Mouse (Mus musculus) intestine, embryonic 16.5 days (tissue): ENCODE results near the gene Ccdc113. TPM values are rescaled to one million over a fixed set of nuclear protein-coding genes. Genes with fewer than 3 reads are reported as not detected.

Source experiments
- ATAC-seq: fragments of 200-750 bp; cut with Nextera tagmentation; 2 replicates; pipeline ENCODE4 v1.8.0; 2017; ENCODE audit warnings: moderate TSS enrichment, moderate library complexity
- H3K27ac ChIP-seq: fragments of 300-500 bp; sonication (generic); 2 replicates; pipeline ENCODE4 v1.5.1; 2014; ENCODE audit warnings: mild to moderate bottlenecking, low read length
- H3K27me3 ChIP-seq: fragments of 300-500 bp; sonication (generic); replicated peaks from 2 replicates; pipeline ENCODE4 v1.6.1; 2014; ENCODE audit warnings: low read length, control low read depth, mixed read lengths; ENCODE audit not compliant: control insufficient read depth, insufficient read depth
- H3K36me3 ChIP-seq: fragments of 300-500 bp; sonication (generic); 2 replicates; pipeline ENCODE4 v1.6.1; 2014; ENCODE audit warnings: low read length, control low read depth; ENCODE audit not compliant: control insufficient read depth, insufficient read depth
- H3K4me1 ChIP-seq: fragments of 300-500 bp; sonication (generic); 2 replicates; pipeline ENCODE4 v1.6.1; 2014; ENCODE audit warnings: low read length, control low read depth, mixed read lengths; ENCODE audit not compliant: control insufficient read depth, insufficient read depth
- H3K4me2 ChIP-seq: fragments of 300-500 bp; sonication (generic); 2 replicates; pipeline ENCODE4 v1.6.1; 2014; ENCODE audit warnings: low read depth, low read length, control low read depth
- H3K4me3 ChIP-seq: fragments of 300-500 bp; sonication (generic); 2 replicates; pipeline ENCODE4 v1.5.1; 2014; ENCODE audit warnings: mild to moderate bottlenecking, low read length
- H3K9ac ChIP-seq: fragments of 300-500 bp; sonication (generic); 2 replicates; pipeline ENCODE4 v1.6.1; 2014; ENCODE audit warnings: low read depth, low read length
- H3K9me3 ChIP-seq: fragments of 300-500 bp; sonication (generic); 2 replicates; pipeline ENCODE4 v1.6.1; 2016; ENCODE audit warnings: low read length, control low read depth; ENCODE audit not compliant: control insufficient read depth
- WGBS: fragments of 180-500 bp; shearing (Covaris S2); extraction: QIAGEN DNeasy Blood & Tissue Kit; methylation state at CpG from one replicate; pipeline ENCODE4 v1.1.7; 2014; 5-methylcytosine and 5-hydroxymethylcytosine counted together
- polyA plus RNA-seq: library from polyadenylated mRNA; unstranded; fragments of >200 nt; fragmentation: Nextera tagmentation; extraction: Ambion mirVana; gene quantifications from 2 replicates; pipeline ENCODE4 v1.2.1, GENCODE M21; 2015

Ccdc113 gene
- polyA plus RNA-seq, 1 experiment from 2014 or later = not detected

GRCm38 (mm10) chr8:95607210-95607609 is 73.3 kb downstream of the Ccdc113 start:
- H3K4me3 ChIP-seq = no peak overlapping the region
- H3K27me3 ChIP-seq = no peaks in the 10 kb centered on the region
- H3K9ac ChIP-seq = no peak overlapping the region
- ATAC-seq = no peak
- 57% methylated on average over 9 of the region's 9 CpGs for WGBS
- H3K9me3 ChIP-seq = no peaks in the 10 kb centered on the region
- no peaks in the 10 kb centered on the region for H3K36me3 ChIP-seq
- no peak overlapping the region for H3K4me2 ChIP-seq
- no peaks in the 10 kb centered on the region for H3K4me1 ChIP-seq
- H3K27ac ChIP-seq = no peak overlapping the region

Other genes starting within 250 kb of the Ccdc113 start
- gene Cngb1, start 227.5 kb upstream of the Ccdc113 start, polyA plus RNA-seq = 0.49 and 0.65 TPM in 2 replicates
- not detected in 2 replicates for gene Tepp, start 223.5 kb upstream of the Ccdc113 start, polyA plus RNA-seq
- 4.5 and 5.2 TPM in 2 replicates for gene Zfp319, start 202.1 kb upstream of the Ccdc113 start, polyA plus RNA-seq
- gene Usb1, start 201.8 kb upstream of the Ccdc113 start, polyA plus RNA-seq = 43.4 and 45.8 TPM in 2 replicates
- 7.9 and 8.3 TPM in 2 replicates for gene Mmp15, start 181.8 kb upstream of the Ccdc113 start, polyA plus RNA-seq
- 100 and 113 TPM in 2 replicates for gene Cfap20, start 99.2 kb upstream of the Ccdc113 start, polyA plus RNA-seq
- gene Csnk2a2, start 44.0 kb upstream of the Ccdc113 start, polyA plus RNA-seq = 5.1 and 5.5 TPM in 2 replicates
- gene Prss54, start 42.3 kb downstream of the Ccdc113 start, polyA plus RNA-seq = not detected in 2 replicates
- 9.2 and 11.9 TPM in 2 replicates for gene Gins3, start 99.4 kb downstream of the Ccdc113 start, polyA plus RNA-seq
- 14.4 and 15.3 TPM in 2 replicates for gene Ndrg4, start 142.9 kb downstream of the Ccdc113 start, polyA plus RNA-seq
- 16.1 and 18.4 TPM in 2 replicates for gene Setd6, start 181.8 kb downstream of the Ccdc113 start, polyA plus RNA-seq